Mouse (Mus musculus) forebrain, embryonic 13.5 days (tissue): ENCODE data around the gene Smarca4. TPM values are rescaled to one million over a fixed set of nuclear protein-coding genes. Genes with fewer than 3 reads are reported as not detected.

Source experiments
- ATAC-seq: fragments of 200-750 bp; cut with Nextera tagmentation; 2 replicates; pipeline ENCODE4 v1.8.0; 2017
- H3K27ac ChIP-seq: fragments of 300-500 bp; sonication (generic); 2 replicates; pipeline ENCODE4 v1.5.1; 2015; ENCODE audit warnings: inconsistent platforms, mild to moderate bottlenecking, moderate library complexity
- H3K27me3 ChIP-seq: fragments of 300-500 bp; sonication (generic); 2 replicates; pipeline ENCODE4 v1.6.1; 2015; ENCODE audit warnings: mild to moderate bottlenecking, inconsistent platforms
- H3K36me3 ChIP-seq: fragments of 300-500 bp; sonication (generic); 2 replicates; pipeline ENCODE4 v1.6.1; 2015; ENCODE audit warnings: mild to moderate bottlenecking, inconsistent platforms; ENCODE audit not compliant: poor library complexity, severe bottlenecking
- H3K4me1 ChIP-seq: fragments of 300-500 bp; sonication (generic); 2 replicates; pipeline ENCODE4 v1.6.1; 2015; ENCODE audit warnings: inconsistent platforms
- H3K4me2 ChIP-seq: fragments of 300-500 bp; sonication (generic); 2 replicates; pipeline ENCODE4 v1.6.1; 2015; ENCODE audit warnings: inconsistent platforms, mild to moderate bottlenecking, moderate library complexity
- H3K4me3 ChIP-seq: fragments of 300-500 bp; sonication (generic); 2 replicates; pipeline ENCODE4 v1.5.1; 2015; ENCODE audit warnings: mild to moderate bottlenecking, inconsistent platforms
- H3K9ac ChIP-seq: fragments of 300-500 bp; sonication (generic); 2 replicates; pipeline ENCODE4 v1.6.1; 2015; ENCODE audit warnings: mild to moderate bottlenecking, inconsistent platforms
- H3K9me3 ChIP-seq: fragments of 300-500 bp; sonication (generic); replicated peaks from 2 replicates; pipeline ENCODE4 v1.6.1; 2016; ENCODE audit warnings: inconsistent platforms
- WGBS: fragments of 180-500 bp; shearing (Covaris S2); methylation state at CpG from one replicate; pipeline ENCODE4 v1.1.7; 2015; 5-methylcytosine and 5-hydroxymethylcytosine counted together
- polyA plus RNA-seq: library from polyadenylated mRNA; unstranded; fragments of >200 nt; fragmentation: Nextera tagmentation; extraction: Ambion mirVana; gene quantifications from 2 replicates; pipeline ENCODE4 v1.2.1, GENCODE M21; 2015

Smarca4 gene
- polyA plus RNA-seq, 1 experiment from 2014 or later, result 159 TPM

DNA sequence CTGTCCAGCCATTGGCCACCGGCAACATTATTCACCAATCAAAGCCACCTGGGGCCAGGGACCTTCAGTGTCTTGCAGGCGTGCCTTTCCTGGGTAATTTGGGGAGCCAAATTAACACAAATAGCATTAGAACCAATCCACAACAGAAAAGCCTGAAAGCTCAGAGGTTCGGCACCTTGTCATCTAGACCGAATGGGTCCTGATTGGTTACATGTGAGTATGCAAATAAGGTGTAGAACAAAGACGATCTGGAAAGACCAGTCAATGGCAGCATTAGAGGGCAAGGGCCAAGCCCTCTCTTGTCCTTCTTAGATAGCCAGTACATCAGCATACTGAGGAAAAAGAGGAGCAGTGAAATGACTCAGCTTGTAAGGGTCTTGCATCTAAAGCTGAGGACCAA, 10.1 kb upstream of the Smarca4 start:
- no peaks in the 10 kb centered on the region for H3K27me3 ChIP-seq
- no peaks in the 10 kb centered on the region for H3K4me1 ChIP-seq
- no peak overlapping the region for H3K4me3 ChIP-seq
- H3K9ac ChIP-seq, result no peak overlapping the region
- ATAC-seq, result no peak
- no peaks in the 10 kb centered on the region for H3K36me3 ChIP-seq
- no peak overlapping the region for H3K27ac ChIP-seq
- no peaks in the 10 kb centered on the region for H3K9me3 ChIP-seq
- H3K4me2 ChIP-seq, result no peak overlapping the region
- WGBS, result 65% methylated on average over 5 of the region's 5 CpGs

- H3K4me1 ChIP-seq, result no peaks in the 10 kb centered on the region
- H3K9me3 ChIP-seq, result no peaks in the 10 kb centered on the region
Measured at GRCm38 (mm10) chr9:21606648-21607047, 9.3 kb upstream of the Smarca4 start.

DNA sequence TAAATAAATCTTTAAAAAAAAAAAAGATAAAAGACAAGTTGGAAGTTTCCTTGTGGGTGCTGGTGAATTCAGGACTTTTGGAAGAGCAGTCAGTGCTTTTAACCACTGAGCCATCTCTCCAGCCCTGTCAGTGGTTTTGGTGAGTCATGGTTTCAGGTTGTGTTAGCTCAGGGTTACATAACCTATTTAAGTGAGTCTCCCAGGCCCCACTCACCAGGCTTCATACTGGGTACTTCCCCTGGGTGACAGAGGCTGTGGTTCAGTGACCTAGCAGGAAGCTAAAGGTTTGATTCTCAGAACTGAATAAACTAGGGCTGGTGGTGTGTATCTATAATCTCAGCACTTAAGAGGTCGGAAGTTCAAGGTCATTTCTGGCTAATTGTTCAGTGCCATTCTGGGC, 6.1 kb upstream of the Smarca4 start:
- H3K27me3 ChIP-seq, result no peaks in the 10 kb centered on the region
- H3K4me3 ChIP-seq, result no peak overlapping the region
- no peak overlapping the region for H3K27ac ChIP-seq
- H3K4me2 ChIP-seq, result no peak overlapping the region
- H3K9me3 ChIP-seq, result no peaks in the 10 kb centered on the region
- no peak for ATAC-seq
- H3K36me3 ChIP-seq, result no peaks in the 10 kb centered on the region
- WGBS, result 94% methylated on average over 1 of the region's 1 CpGs
- no peak overlapping the region for H3K9ac ChIP-seq
- peaks cover 2% of the 10 kb centered on the region; the same call in 1 of the 2 replicates for H3K4me1 ChIP-seq

More at GRCm38 (mm10) chr9:21606648-21607047, 9.3 kb upstream of the Smarca4 start:
- no peak overlapping the region for H3K4me2 ChIP-seq
- no peak overlapping the region for H3K9ac ChIP-seq
- 79% methylated on average over 1 of the region's 1 CpGs for WGBS
- no peak for ATAC-seq
- H3K4me3 ChIP-seq, result no peak overlapping the region
- H3K36me3 ChIP-seq, result no peaks in the 10 kb centered on the region
- no peak overlapping the region for H3K27ac ChIP-seq
- no peaks in the 10 kb centered on the region for H3K27me3 ChIP-seq

GRCm38 (mm10) chr9:21614864-21615616, 929 bp upstream of the Smarca4 start:
- no peak for ATAC-seq
- Histone ChIP-seq H3K4me2 (peak overlapping the region; percentile 80), H3K36me3 (no peaks in the 10 kb centered on the region), H3K27ac (peak overlapping the region; percentile 96), H3K4me3 (peak overlapping the region; percentile 81), H3K9ac (peak overlapping the region; percentile 80), H3K27me3 (no peaks in the 10 kb centered on the region), H3K9me3 (no peaks in the 10 kb centered on the region), H3K4me1 (peaks cover 30% of the 10 kb centered on the region)
- whole genome bisulfite sequencing, result 82% methylated on average over 15 of the region's 15 CpGs

GRCm38 (mm10) chr9:21616232-21616781, 338 bp downstream of the Smarca4 start:
- peak overlapping the region; percentile 98 for H3K27ac ChIP-seq
- H3K9ac ChIP-seq, result peak overlapping the region; percentile 91
- H3K4me1 ChIP-seq, result peaks cover 34% of the 10 kb centered on the region
- no peaks in the 10 kb centered on the region for H3K27me3 ChIP-seq
- H3K36me3 ChIP-seq, result no peaks in the 10 kb centered on the region
- no peaks in the 10 kb centered on the region for H3K9me3 ChIP-seq
- peak; percentile 84 for ATAC-seq
- under 1% methylated on average over 44 of the region's 57 CpGs for WGBS
- H3K4me2 ChIP-seq, result peak overlapping the region; percentile 80
- H3K4me3 ChIP-seq, result peak overlapping the region; percentile 81

DNA sequence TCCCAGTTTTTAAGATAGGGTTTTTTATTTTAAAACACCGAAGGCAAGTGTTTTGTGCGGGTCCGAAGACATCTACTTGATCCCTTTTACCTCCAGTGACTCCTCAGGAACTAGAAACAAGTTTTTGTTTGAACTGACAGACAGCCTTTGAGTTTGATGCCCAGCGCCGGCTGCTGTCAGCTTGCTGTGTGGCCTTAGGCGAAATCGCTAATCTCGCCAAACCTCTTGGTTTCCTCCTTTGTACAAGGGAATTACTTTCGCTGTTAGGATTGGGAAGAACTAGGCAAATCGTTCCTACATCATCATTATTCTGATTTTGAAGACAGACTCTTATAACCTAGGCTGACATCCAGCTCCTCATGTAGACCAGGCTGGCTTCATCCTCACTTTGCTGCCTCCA, 1.1 kb downstream of the Smarca4 start:
- Histone ChIP-seq H3K27me3 (no peaks in the 10 kb centered on the region), H3K4me1 (peaks cover 34% of the 10 kb centered on the region), H3K4me2 (peak overlapping the region; percentile 80), H3K27ac (peak overlapping the region; percentile 98), H3K9ac (peak overlapping the region; percentile 91), H3K36me3 (no peaks in the 10 kb centered on the region), H3K9me3 (no peaks in the 10 kb centered on the region), H3K4me3 (peak overlapping the region; percentile 81)
- no peak for ATAC-seq
- 4% methylated on average over 10 of the region's 10 CpGs for WGBS

DNA sequence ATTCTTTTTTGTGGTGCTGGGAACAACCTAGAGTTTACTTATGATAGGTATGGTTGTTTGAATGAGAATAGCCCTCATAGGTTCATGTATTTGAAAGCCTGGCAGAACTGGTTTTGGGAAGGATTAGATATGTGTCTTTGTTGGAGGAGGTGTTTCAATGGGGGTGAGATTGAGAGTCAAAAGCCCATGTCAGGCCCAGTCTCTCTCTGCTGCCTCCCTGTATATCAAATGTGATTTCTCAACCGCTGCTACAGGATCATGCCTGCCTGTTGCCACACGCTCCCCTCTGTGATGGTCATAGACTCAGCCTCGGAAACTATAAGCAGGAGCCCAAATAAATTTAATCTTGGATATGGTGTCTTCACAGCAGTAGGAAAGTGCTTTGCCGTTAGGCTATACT, 4.3 kb downstream of the Smarca4 start:
- Histone ChIP-seq H3K4me3 (no peak overlapping the region), H3K4me2 (no peak overlapping the region), H3K4me1 (peaks cover 44% of the 10 kb centered on the region), H3K9ac (no peak overlapping the region), H3K27me3 (no peaks in the 10 kb centered on the region), H3K27ac (no peak overlapping the region), H3K36me3 (peaks cover 4% of the 10 kb centered on the region; the same call in 1 of the 2 replicates), H3K9me3 (no peaks in the 10 kb centered on the region)
- no peak for ATAC-seq
- WGBS, result 88% methylated on average over 4 of the region's 4 CpGs

GRCm38 (mm10) chr9:21622676-21623075, 6.7 kb downstream of the Smarca4 start:
- Histone ChIP-seq H3K27ac (no peak overlapping the region), H3K9ac (no peak overlapping the region), H3K4me1 (peaks cover 49% of the 10 kb centered on the region), H3K9me3 (no peaks in the 10 kb centered on the region), H3K36me3 (peaks cover 4% of the 10 kb centered on the region; the same call in 1 of the 2 replicates), H3K4me3 (no peak overlapping the region), H3K27me3 (no peaks in the 10 kb centered on the region), H3K4me2 (no peak overlapping the region)
- ATAC-seq, result no peak
- WGBS, result 97% methylated on average over 1 of the region's 1 CpGs

- no peak for ATAC-seq
- Histone ChIP-seq H3K4me1 (peaks cover 27% of the 10 kb centered on the region), H3K4me3 (no peak overlapping the region), H3K27ac (no peak overlapping the region), H3K9me3 (no peaks in the 10 kb centered on the region), H3K27me3 (no peaks in the 10 kb centered on the region), H3K9ac (no peak overlapping the region), H3K4me2 (no peak overlapping the region), H3K36me3 (peaks cover 4% of the 10 kb centered on the region; the same call in 1 of the 2 replicates)
- WGBS, result 91% methylated on average over 10 of the region's 10 CpGs
Measured at GRCm38 (mm10) chr9:21625342-21626339, 9.7 kb downstream of the Smarca4 start.

GRCm38 (mm10) chr9:21626571-21626970, 10.6 kb downstream of the Smarca4 start:
- Histone ChIP-seq H3K4me2 (no peak overlapping the region), H3K36me3 (peaks cover 8% of the 10 kb centered on the region; the same call in 1 of the 2 replicates), H3K9ac (no peak overlapping the region), H3K9me3 (no peaks in the 10 kb centered on the region), H3K4me3 (no peak overlapping the region), H3K4me1 (peaks cover 27% of the 10 kb centered on the region), H3K27ac (no peak overlapping the region), H3K27me3 (no peaks in the 10 kb centered on the region)
- no peak for ATAC-seq

- Histone ChIP-seq H3K4me2 (0 out of 2 replicates have a peak overlapping the region, but pooled peaks have one; percentile 22), H3K4me3 (no peak overlapping the region), H3K36me3 (peaks cover 8% of the 10 kb centered on the region; the same call in 1 of the 2 replicates), H3K9me3 (no peaks in the 10 kb centered on the region), H3K4me1 (peaks cover 27% of the 10 kb centered on the region), H3K27me3 (no peaks in the 10 kb centered on the region), H3K9ac (no peak overlapping the region), H3K27ac (no peak overlapping the region)
- WGBS, result 65% methylated on average over 5 of the region's 5 CpGs
- ATAC-seq, result no peak
Measured at GRCm38 (mm10) chr9:21627145-21627795, 11.3 kb downstream of the Smarca4 start.
